Mouse (Mus musculus) thymus, adult 2 months (tissue): ENCODE results near the gene Irf2.

Experiments used
- CTCF ChIP-seq: fragments of 200-500 bp; IDR thresholded peaks from 2 replicates; pipeline ENCODE4 v1.5.1; 2012; ENCODE audit warnings: mild to moderate bottlenecking, control low read depth, low read length, moderate library complexity, borderline replicate concordance; ENCODE audit not compliant: control insufficient read depth, poor library complexity, insufficient read depth; ENCODE audit errors: extremely low read depth
- POLR2A ChIP-seq: fragments of 200-500 bp; IDR thresholded peaks from 2 replicates; pipeline ENCODE4 v1.6.1; 2012; ENCODE audit warnings: mild to moderate bottlenecking, low read length, control low read depth, moderate library complexity; ENCODE audit not compliant: control insufficient read depth, poor library complexity, insufficient read depth; ENCODE audit errors: extremely low read depth

- TF ChIP-seq CTCF (no peak), POLR2A (no peak)
These were observed 90.0 kb downstream of the Irf2 start for GRCm38 (mm10) chr8:46829414-46830111.
